Mouse (Mus musculus): ENCODE data around the gene Med7.
A peak's percentile ranks its signal among the peaks of the same experiment; 100 is the strongest.
"Not testable (repeated sequence)": the region's sequence is repeated elsewhere in the genome, so short reads cannot be mapped to it uniquely, and the experiment has no call there.

Med7 gene

DNA sequence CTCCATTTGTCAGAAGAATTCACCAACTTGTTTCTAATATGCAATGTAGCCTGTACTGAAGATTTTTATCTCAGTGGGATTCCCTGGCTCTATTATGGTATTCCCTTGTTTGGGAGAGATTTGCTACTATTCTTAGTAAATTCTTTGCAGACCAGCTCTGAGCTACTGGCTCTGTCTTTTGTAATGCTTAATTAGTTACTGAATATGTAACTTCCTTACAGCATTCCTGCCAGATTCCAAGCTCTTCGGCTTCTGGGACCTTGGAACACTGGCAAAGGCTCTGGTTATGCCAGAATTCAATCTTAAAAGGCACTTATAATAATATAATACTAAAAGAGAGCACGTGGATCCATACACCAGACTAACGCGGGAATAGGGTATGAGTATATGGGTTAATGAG is 8.6 kb upstream of the Med7 start:
- not testable (repeated sequence) for DNase-seq (ENCODE audit: low spot score in 2 of 2)

GRCm38 (mm10) chr11:46430123-46430522 is 6.6 kb upstream of the Med7 start:
- no peak for DNase-seq (ENCODE audit: low spot score in 2 of 2)

GRCm38 (mm10) chr11:46431129-46431528 is 5.6 kb upstream of the Med7 start:
- DNase-seq (ENCODE audit: low spot score in 2 of 2): peak; percentile 70 to 89

DNA sequence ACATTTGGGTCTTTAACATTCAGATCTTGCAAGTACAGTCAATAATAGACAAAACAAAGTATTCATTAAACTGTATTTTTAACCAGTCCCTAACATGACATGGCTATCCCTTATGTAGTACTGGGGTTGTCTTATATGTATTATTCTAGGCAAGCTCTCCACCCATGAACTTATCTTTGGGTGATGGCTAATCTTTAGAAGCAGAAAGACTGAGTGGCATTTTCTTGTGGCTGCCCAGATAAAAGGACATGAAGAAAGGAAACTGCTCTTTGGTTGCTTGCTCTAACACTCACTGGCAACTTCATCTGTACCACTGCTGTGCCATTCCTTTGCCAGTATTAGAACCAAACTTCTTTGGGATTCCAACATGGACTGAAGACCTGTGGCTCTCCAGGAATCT is 1.4 kb upstream of the Med7 start:
- no peak for DNase-seq (ENCODE audit: low spot score in 2 of 2)

- DNase-seq (ENCODE audit: low spot score in 2 of 2): peak; percentile 66 to 69
Observed at GRCm38 (mm10) chr11:46437459-46438000, 805 bp downstream of the Med7 start.

DNA sequence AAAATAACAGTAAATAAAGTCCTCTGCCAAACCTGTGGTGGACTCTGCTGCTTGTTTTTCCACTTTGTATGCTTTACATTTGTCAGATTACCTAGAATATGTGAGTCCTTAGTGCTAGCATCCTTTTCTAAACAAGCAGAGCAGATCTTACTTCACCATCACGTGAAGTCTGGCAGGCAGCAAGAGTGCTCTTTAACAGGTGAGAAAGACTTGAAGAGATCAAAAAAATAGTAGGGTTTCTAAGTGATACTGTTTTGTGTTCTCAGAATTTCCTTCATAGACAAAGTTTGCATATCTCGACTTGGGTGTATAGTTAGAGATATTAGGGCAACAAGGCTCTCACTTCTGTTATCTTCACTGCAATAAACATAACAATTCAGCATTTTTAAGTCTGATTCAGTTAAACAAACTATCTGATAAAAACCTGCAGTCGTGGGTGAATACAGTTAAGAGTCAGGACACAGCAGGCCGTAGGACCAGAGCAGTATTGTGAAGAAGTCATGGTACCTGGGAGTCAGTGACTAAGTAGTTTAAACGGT is 2.3 kb downstream of the Med7 start:
- no peak for DNase-seq (ENCODE audit: low spot score in 2 of 2)

GRCm38 (mm10) chr11:46441774-46442173 is 5.0 kb downstream of the Med7 start:
- no peak for DNase-seq (ENCODE audit: low spot score in 2 of 2)

DNA sequence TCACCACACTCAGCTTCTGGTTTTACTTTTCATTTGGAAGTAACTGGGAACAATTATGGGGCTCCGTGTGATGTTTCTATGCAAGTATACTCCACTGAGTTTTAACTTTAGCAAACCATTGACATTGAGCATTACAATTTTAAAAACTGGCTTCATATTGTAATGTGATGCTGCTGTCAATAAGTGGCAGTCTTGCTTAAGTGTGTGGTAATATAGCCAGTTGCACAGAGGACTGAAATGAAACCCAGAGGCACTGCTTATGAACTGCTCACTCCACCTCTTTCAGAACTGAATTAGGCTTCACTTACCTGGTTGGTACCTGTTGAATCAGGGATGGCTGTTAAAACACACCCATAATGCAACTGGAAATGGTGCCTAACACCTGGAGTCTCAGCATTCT is 6.4 kb downstream of the Med7 start:
- DNase-seq (ENCODE audit: low spot score in 2 of 2): no peak

GRCm38 (mm10) chr11:46443979-46444378 is 7.3 kb downstream of the Med7 start:
- no peak for DNase-seq (ENCODE audit: low spot score in 2 of 2)

- no peak for DNase-seq (ENCODE audit: low spot score in 2 of 2)
Observed at GRCm38 (mm10) chr11:46446150-46446549, 9.4 kb downstream of the Med7 start.

- no peak for DNase-seq (ENCODE audit: low spot score in 2 of 2)
Observed at GRCm38 (mm10) chr11:46447644-46448484, 11.1 kb downstream of the Med7 start.

DNA sequence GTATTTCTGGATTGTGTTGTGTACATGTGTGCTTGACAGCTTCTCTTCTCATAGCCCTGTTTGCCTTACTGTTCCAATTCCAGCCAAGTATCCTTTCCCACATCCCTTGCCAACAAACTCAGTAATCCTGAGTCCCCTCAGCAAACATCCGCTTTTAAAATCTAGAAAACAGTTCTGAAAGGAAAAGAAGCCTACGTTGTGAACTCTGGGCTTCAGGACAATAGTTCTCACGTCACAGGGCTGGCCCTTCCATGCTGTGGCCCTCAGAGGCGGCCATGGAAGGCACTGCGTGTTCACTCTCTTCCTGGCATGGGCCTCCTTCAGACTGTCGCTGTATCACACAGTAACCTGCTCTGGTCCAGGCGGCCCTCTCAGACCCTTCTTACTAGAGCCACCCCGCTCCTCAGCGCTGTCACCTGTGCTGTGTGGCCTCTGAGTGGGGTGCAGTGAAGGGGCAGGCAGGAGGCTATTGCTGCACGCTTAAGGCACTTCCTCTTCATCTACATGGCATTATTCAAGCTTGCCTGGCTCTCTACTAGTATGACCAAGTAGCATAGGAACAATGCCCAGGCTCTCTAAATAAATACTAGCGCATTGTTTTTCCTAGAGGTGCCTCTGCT is 12.8 kb downstream of the Med7 start:
- DNase-seq (ENCODE audit: low spot score in 2 of 2): no peak

- DNase-seq (ENCODE audit: low spot score in 2 of 2): no peak
Observed at GRCm38 (mm10) chr11:46454453-46455045, 17.8 kb downstream of the Med7 start, which contains the start of gene Havcr2. Havcr2 (plus strand) TSS chr11:46454935.

DNA sequence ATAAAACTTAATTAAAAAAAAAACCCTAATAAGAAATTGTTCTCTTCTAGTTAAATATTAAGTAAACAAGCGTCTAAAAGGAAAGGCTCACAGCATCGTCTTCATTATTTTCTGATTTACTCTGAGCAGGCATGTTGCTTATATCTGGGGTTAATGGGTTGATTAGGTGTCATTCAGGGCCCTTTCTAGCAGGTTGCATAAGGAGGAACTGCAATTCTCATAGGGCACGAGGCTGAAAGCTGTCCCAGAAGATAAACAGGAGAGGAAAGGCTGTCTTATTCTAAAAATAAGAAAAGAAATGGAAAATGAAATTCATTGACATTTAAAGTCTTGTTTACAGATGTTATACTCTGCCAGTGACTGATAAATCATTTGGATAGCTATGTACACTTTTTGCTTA is 23.2 kb downstream of the Med7 start:
- DNase-seq (ENCODE audit: low spot score in 2 of 2): no peak

- DNase-seq (ENCODE audit: low spot score in 2 of 2): no peak
Observed at GRCm38 (mm10) chr11:46461362-46461761, 24.6 kb downstream of the Med7 start.

GRCm38 (mm10) chr11:46461931-46462330 is 25.2 kb downstream of the Med7 start:
- DNase-seq (ENCODE audit: low spot score in 2 of 2): no peak

- DNase-seq (ENCODE audit: low spot score in 2 of 2): no peak
Observed at GRCm38 (mm10) chr11:46466878-46467277, 30.2 kb downstream of the Med7 start.

DNA sequence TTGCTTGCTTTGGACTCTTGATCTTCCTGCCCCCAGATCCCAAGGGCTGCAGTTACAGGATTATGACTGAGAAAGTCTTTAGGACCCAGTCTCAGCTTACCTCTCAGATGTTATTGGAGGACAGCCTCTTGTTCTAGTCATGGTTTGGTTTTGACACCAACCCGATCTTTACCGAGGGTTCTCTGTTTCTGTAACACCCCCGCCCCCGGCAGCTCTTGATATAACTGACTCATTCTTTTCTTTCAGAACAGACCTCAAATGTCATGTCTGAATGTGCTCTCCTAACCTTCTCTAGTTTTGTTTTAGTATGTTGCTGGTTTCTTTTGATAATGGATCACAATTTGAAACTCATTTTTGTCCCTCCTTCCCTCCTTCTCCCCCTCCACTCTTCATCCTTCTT is 37.5 kb downstream of the Med7 start:
- DNase-seq (ENCODE audit: low spot score in 2 of 2): no peak

DNA sequence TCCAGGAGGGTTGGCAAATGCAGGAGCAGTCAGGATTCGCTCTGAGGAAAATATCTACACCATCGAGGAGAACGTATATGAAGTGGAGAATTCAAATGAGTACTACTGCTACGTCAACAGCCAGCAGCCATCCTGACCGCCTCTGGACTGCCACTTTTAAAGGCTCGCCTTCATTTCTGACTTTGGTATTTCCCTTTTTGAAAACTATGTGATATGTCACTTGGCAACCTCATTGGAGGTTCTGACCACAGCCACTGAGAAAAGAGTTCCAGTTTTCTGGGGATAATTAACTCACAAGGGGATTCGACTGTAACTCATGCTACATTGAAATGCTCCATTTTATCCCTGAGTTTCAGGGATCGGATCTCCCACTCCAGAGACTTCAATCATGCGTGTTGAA is 42.6 kb downstream of the Med7 start:
- DNase-seq (ENCODE audit: low spot score in 2 of 2): no peak

GRCm38 (mm10) chr11:46480517-46480916 is 43.8 kb downstream of the Med7 start:
- no peak for DNase-seq (ENCODE audit: low spot score in 2 of 2)

- no peak for DNase-seq (ENCODE audit: low spot score in 2 of 2)
Observed at GRCm38 (mm10) chr11:46488231-46488630, 51.5 kb downstream of the Med7 start.

DNA sequence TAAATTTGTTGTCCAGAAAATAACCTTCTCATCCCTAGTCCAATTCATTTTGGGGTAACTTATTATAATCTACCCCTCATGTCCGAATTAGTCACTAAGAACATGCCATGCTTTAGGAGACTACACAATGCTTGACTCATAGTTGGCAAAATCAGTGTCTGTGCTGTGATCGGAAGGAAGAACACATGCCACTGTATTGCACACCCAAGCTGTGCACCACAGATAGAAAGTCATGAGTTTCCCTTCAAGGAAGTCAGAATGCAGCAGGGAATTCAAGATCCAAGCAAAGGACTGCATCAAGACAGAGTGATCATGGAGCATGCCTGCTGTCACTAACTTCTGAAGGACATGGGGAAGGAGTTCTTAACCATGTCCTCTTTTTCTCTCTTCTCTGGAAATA is 51.9 kb downstream of the Med7 start:
- DNase-seq (ENCODE audit: low spot score in 2 of 2): no peak

All from spleen, postnatal 10 days (tissue).